Mouse (Mus musculus) embryonic facial prominence, embryonic 13.5 days (tissue): Measurements from ENCODE around the gene Ntn5. TPM values are rescaled to one million over a fixed set of nuclear protein-coding genes. Genes with fewer than 3 reads are reported as not detected.

ENCODE experiments used
- ATAC-seq: fragments of 200-750 bp; cut with Nextera tagmentation; 2 replicates; pipeline ENCODE4 v1.8.0; 2017; ENCODE audit warnings: low read depth; ENCODE audit not compliant: insufficient number of reproducible peaks, insufficient read depth, low FRiP score, low TSS enrichment
- H3K27ac ChIP-seq: fragments of 300-500 bp; sonication (generic); 2 replicates; pipeline ENCODE4 v1.5.1; 2015; ENCODE audit warnings: moderate library complexity, mild to moderate bottlenecking, inconsistent platforms
- H3K27me3 ChIP-seq: fragments of 300-500 bp; sonication (generic); 2 replicates; pipeline ENCODE4 v1.6.1; 2015; ENCODE audit warnings: mild to moderate bottlenecking, inconsistent platforms
- H3K36me3 ChIP-seq: fragments of 300-500 bp; sonication (generic); 2 replicates; pipeline ENCODE4 v1.6.1; 2015; ENCODE audit warnings: mild to moderate bottlenecking, inconsistent platforms
- H3K4me1 ChIP-seq: fragments of 300-500 bp; sonication (generic); 2 replicates; pipeline ENCODE4 v1.6.1; 2015; ENCODE audit warnings: inconsistent platforms
- H3K4me2 ChIP-seq: fragments of 300-500 bp; sonication (generic); 2 replicates; pipeline ENCODE4 v1.6.1; 2015; ENCODE audit warnings: moderate library complexity, mild to moderate bottlenecking, inconsistent platforms
- H3K4me3 ChIP-seq: fragments of 300-500 bp; sonication (generic); 2 replicates; pipeline ENCODE4 v1.5.1; 2015; ENCODE audit warnings: mild to moderate bottlenecking, inconsistent platforms
- H3K9ac ChIP-seq: fragments of 300-500 bp; sonication (generic); 2 replicates; pipeline ENCODE4 v1.6.1; 2015; ENCODE audit warnings: mild to moderate bottlenecking, inconsistent platforms
- H3K9me3 ChIP-seq: fragments of 300-500 bp; sonication (generic); 2 replicates; pipeline ENCODE4 v1.6.1; 2016; ENCODE audit warnings: inconsistent platforms
- WGBS: fragments of 180-500 bp; shearing (Covaris S2); methylation state at CpG from one replicate; pipeline ENCODE4 v1.1.7; 2015; ENCODE audit warnings: mixed read lengths; 5-methylcytosine and 5-hydroxymethylcytosine counted together
- polyA plus RNA-seq: library from polyadenylated mRNA; unstranded; fragments of >200 nt; fragmentation: Nextera tagmentation; extraction: Ambion mirVana; gene quantifications from 2 replicates; pipeline ENCODE4 v1.2.1, GENCODE M21; 2015

Gene Ntn5
- polyA plus RNA-seq, 1 experiment from 2014 or later = 5.4 TPM

GRCm38 (mm10) chr7:45701607-45702006 lies 17.8 kb downstream of the Ntn5 start:
- ATAC-seq = no peak
- H3K27me3 ChIP-seq = peaks cover 28% of the 10 kb centered on the region
- peak overlapping the region; percentile 51 for H3K4me3 ChIP-seq
- 0 out of 2 replicates have a peak overlapping the region, but pooled peaks have one; percentile 27 for H3K9ac ChIP-seq
- H3K36me3 ChIP-seq = no peaks in the 10 kb centered on the region
- H3K27ac ChIP-seq = no peak overlapping the region
- peaks cover 51% of the 10 kb centered on the region for H3K4me1 ChIP-seq
- no peak overlapping the region; the same call in 1 of the 2 replicates for H3K4me2 ChIP-seq
- no peaks in the 10 kb centered on the region for H3K9me3 ChIP-seq
- WGBS = 83% methylated on average over 11 of the region's 11 CpGs

GRCm38 (mm10) chr7:45702316-45702715 lies 18.5 kb downstream of the Ntn5 start:
- Histone ChIP-seq H3K27me3 (peaks cover 28% of the 10 kb centered on the region), H3K4me1 (peaks cover 56% of the 10 kb centered on the region), H3K27ac (no peak overlapping the region), H3K4me2 (no peak overlapping the region), H3K9me3 (no peaks in the 10 kb centered on the region), H3K4me3 (no peak overlapping the region), H3K9ac (no peak overlapping the region), H3K36me3 (no peaks in the 10 kb centered on the region)
- ATAC-seq = no peak
- WGBS = 97% methylated on average over 11 of the region's 11 CpGs

- H3K4me3 ChIP-seq = 0 out of 2 replicates have a peak overlapping the region, but pooled peaks have one; percentile 71
- peaks cover 26% of the 10 kb centered on the region for H3K27me3 ChIP-seq
- ATAC-seq = no peak
- H3K27ac ChIP-seq = peak overlapping the region; percentile 88; the same call in 1 of the 2 replicates
- 0 out of 2 replicates have a peak overlapping the region, but pooled peaks have one; percentile 61 for H3K9ac ChIP-seq
- WGBS = 91% methylated on average over 14 of the region's 17 CpGs
- peaks cover 63% of the 10 kb centered on the region for H3K4me1 ChIP-seq
- no peaks in the 10 kb centered on the region for H3K9me3 ChIP-seq
- H3K4me2 ChIP-seq = peak overlapping the region; percentile 97
- no peaks in the 10 kb centered on the region for H3K36me3 ChIP-seq
Measured at GRCm38 (mm10) chr7:45702809-45703520, 19.1 kb downstream of the Ntn5 start.

- no peak for ATAC-seq
- 40% methylated on average over 12 of the region's 12 CpGs for WGBS
- Histone ChIP-seq H3K4me1 (peaks cover 69% of the 10 kb centered on the region), H3K36me3 (no peaks in the 10 kb centered on the region), H3K4me3 (peak overlapping the region; percentile 71), H3K27ac (peak overlapping the region; percentile 88), H3K4me2 (peak overlapping the region; percentile 97), H3K9me3 (no peaks in the 10 kb centered on the region), H3K27me3 (peaks cover 21% of the 10 kb centered on the region), H3K9ac (peak overlapping the region; percentile 61; the same call in 1 of the 2 replicates)
Measured at GRCm38 (mm10) chr7:45703521-45704033, 19.8 kb downstream of the Ntn5 start.

- peaks cover 2% of the 10 kb centered on the region; the same call in 1 of the 2 replicates for H3K36me3 ChIP-seq
- H3K9me3 ChIP-seq = no peaks in the 10 kb centered on the region
- WGBS = under 1% methylated on average over 13 of the region's 13 CpGs
- H3K4me1 ChIP-seq = peaks cover 74% of the 10 kb centered on the region
- H3K4me2 ChIP-seq = peak overlapping the region; percentile 97
- H3K27ac ChIP-seq = peak overlapping the region; percentile 88
- no peak for ATAC-seq
- H3K27me3 ChIP-seq = peaks cover 16% of the 10 kb centered on the region
- H3K9ac ChIP-seq = peak overlapping the region; percentile 61
- H3K4me3 ChIP-seq = peak overlapping the region; percentile 71
Measured at GRCm38 (mm10) chr7:45704046-45704559, 20.3 kb downstream of the Ntn5 start.

GRCm38 (mm10) chr7:45704730-45705442 lies 21.1 kb downstream of the Ntn5 start, which contains the start of gene Dbp:
TSS of gene Dbp (plus strand) at chr7:45705088.
- ATAC-seq = peak; percentile 87
- H3K27ac ChIP-seq = peak within 1 kb of the TSS; percentile 90
- H3K9me3 ChIP-seq = no peaks in the 10 kb centered on the region
- peak within 1 kb of the TSS; percentile 97 for H3K4me2 ChIP-seq
- peak within 1 kb of the TSS; percentile 91 for H3K9ac ChIP-seq
- peaks cover 8% of the 10 kb centered on the region for H3K27me3 ChIP-seq
- H3K4me3 ChIP-seq = peak within 1 kb of the TSS; percentile 71
- H3K4me1 ChIP-seq = peaks cover 74% of the 10 kb centered on the region
- under 1% methylated on average over 36 of the region's 36 CpGs for WGBS
- H3K36me3 ChIP-seq = peaks cover 10% of the 10 kb centered on the region

- H3K4me2 ChIP-seq = peak overlapping the region; percentile 97
- WGBS = under 1% methylated on average over 21 of the region's 21 CpGs
- peaks cover 2% of the 10 kb centered on the region for H3K27me3 ChIP-seq
- peaks cover 68% of the 10 kb centered on the region for H3K4me1 ChIP-seq
- peak overlapping the region; percentile 71 for H3K4me3 ChIP-seq
- peaks cover 16% of the 10 kb centered on the region for H3K36me3 ChIP-seq
- peak overlapping the region; percentile 90 for H3K27ac ChIP-seq
- peak overlapping the region; percentile 91 for H3K9ac ChIP-seq
- no peak for ATAC-seq
- no peaks in the 10 kb centered on the region for H3K9me3 ChIP-seq
Measured at GRCm38 (mm10) chr7:45705443-45705864, 21.6 kb downstream of the Ntn5 start.

GRCm38 (mm10) chr7:45705873-45706281 lies 22.1 kb downstream of the Ntn5 start:
- no peaks in the 10 kb centered on the region; the same call in 1 of the 2 replicates for H3K27me3 ChIP-seq
- H3K9ac ChIP-seq = peak overlapping the region; percentile 91
- peaks cover 64% of the 10 kb centered on the region for H3K4me1 ChIP-seq
- ATAC-seq = no peak
- WGBS = 0% methylated on average over 7 of the region's 7 CpGs
- H3K9me3 ChIP-seq = no peaks in the 10 kb centered on the region
- H3K27ac ChIP-seq = peak overlapping the region; percentile 90
- peak overlapping the region; percentile 97 for H3K4me2 ChIP-seq
- H3K36me3 ChIP-seq = peaks cover 20% of the 10 kb centered on the region
- H3K4me3 ChIP-seq = peak overlapping the region; percentile 71

GRCm38 (mm10) chr7:45706721-45707241 lies 23.0 kb downstream of the Ntn5 start:
- Histone ChIP-seq H3K27ac (peak overlapping the region; percentile 90), H3K9me3 (no peaks in the 10 kb centered on the region), H3K4me1 (peaks cover 55% of the 10 kb centered on the region), H3K9ac (peak overlapping the region; percentile 91), H3K4me2 (peak overlapping the region; percentile 97), H3K27me3 (no peaks in the 10 kb centered on the region), H3K4me3 (peak overlapping the region; percentile 71), H3K36me3 (peaks cover 29% of the 10 kb centered on the region)
- 0 out of 2 replicates have a peak, but pooled peaks have one; percentile 10 for ATAC-seq
- under 1% methylated on average over 43 of the region's 45 CpGs for WGBS

GRCm38 (mm10) chr7:45707375-45707967 lies 23.6 kb downstream of the Ntn5 start:
- Histone ChIP-seq H3K27me3 (no peaks in the 10 kb centered on the region), H3K9ac (peak overlapping the region; percentile 52), H3K4me2 (peak overlapping the region; percentile 97), H3K27ac (peak overlapping the region; percentile 90), H3K36me3 (peaks cover 36% of the 10 kb centered on the region), H3K4me3 (peak overlapping the region; percentile 71), H3K4me1 (peaks cover 55% of the 10 kb centered on the region), H3K9me3 (no peaks in the 10 kb centered on the region)
- 1% methylated on average over 27 of the region's 27 CpGs for WGBS
- no peak for ATAC-seq
